Mouse (Mus musculus) liver, adult 2 months (tissue): Measurements from ENCODE around the gene Vps11.

Experiments
- CTCF ChIP-seq: fragments of 200-500 bp; IDR thresholded peaks from 2 replicates; pipeline ENCODE4 v1.5.1; 2011; ENCODE audit warnings: low read depth, low read length, control low read depth
- POLR2A ChIP-seq: fragments of 200-500 bp; IDR thresholded peaks from 2 replicates; pipeline ENCODE4 v1.6.1; 2011; ENCODE audit warnings: low read length, control low read depth; ENCODE audit not compliant: insufficient read depth; ENCODE audit errors: extremely low read depth

DNA sequence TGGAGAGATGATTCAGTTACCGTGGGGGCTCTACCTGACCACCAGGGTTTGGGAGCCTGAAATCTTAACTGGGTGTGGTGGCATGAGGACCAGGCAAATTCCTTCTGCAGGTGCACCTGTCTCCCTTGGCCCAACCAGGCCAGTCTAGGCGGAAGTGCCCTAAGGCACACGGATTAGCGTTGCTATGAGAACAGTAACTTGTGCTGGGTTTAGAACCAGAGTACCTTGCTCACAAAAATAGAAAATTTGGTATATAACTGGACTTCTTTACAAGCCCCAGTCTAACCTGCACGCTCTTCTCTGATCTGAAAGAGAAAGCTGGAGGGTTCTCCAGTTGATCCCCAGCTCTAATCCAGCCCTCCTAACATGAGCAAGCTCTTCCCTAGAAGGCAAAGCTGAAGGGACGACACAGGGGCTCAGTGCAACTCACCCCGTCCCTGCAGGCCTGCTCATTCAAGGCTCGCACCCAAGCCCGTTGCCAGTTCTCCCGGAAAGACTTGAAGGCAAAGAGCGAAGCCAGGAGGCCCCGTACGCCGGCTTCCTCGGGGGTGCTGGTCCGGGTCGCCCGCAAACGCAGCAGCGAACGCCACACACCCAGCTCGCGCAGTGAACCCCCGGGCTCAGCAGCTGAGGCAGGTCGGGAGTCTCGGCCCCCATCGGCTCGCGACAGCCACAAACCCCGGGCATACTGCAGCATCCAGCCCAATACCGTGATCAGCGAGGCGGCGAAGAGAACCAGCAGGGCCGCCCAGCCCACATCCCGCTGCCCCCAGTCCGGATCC lies 42.2 kb downstream of the Vps11 start:
- TF ChIP-seq POLR2A = no peak
- no peak for TF ChIP-seq CTCF
